Mouse (Mus musculus) bone marrow macrophage, adult 2 months (primary cell): ENCODE results near the gene Rapgef6.

Source experiments
- CTCF ChIP-seq: IDR thresholded peaks from 2 replicates; pipeline ENCODE4 v1.5.1; 2012; ENCODE audit warnings: low read depth, mild to moderate bottlenecking, low read length, moderate library complexity
- POLR2A ChIP-seq: IDR thresholded peaks from 2 replicates; pipeline ENCODE4 v1.6.1; 2012; ENCODE audit warnings: mild to moderate bottlenecking, low read depth, low read length, borderline replicate concordance

DNA sequence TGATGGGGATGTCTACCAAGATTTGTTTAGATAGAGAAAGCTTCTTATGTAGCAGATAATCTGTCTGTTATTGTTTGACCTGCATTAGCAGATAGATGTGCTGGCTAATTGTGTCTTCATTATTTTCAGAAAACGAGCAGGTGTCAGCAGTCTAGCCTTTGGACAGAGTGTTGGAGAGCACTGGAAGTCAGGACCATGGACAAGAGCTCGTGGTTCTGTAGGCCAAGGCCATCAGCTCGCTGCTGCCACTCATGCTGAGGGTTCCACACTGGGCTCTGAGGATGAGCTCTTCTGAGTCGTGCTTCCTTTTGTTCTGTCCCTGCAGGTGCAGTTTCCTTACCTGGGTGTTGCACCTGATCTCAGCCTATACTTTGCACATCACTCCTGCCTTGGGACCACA lies 173.3 kb downstream of the Rapgef6 start:
- TF ChIP-seq CTCF: no peak
- TF ChIP-seq POLR2A: no peak
